Mouse (Mus musculus) kidney, postnatal 10 days (tissue): ENCODE data around the gene Nup50.
"Not testable (repeated sequence)": the region's sequence is repeated elsewhere in the genome, so short reads cannot be mapped to it uniquely, and the experiment has no call there.

Source experiments
- DNase-seq: peaks from one replicate; pipeline ENCODE4 v3.0.0; 2021; ENCODE audit warnings: mixed read lengths

The Nup50 gene

GRCm38 (mm10) chr15:84922884-84923507, at the start of gene Nup50:
Nup50 (plus strand) TSS chr15:84923411.
- DNase-seq: peak; percentile 100

- DNase-seq: no peak
These were observed 49.3 kb upstream of the Nup50 start for GRCm38 (mm10) chr15:84873867-84874266.

- DNase-seq: no peak
These were observed 46.0 kb upstream of the Nup50 start for GRCm38 (mm10) chr15:84877029-84877815.

- no peak for DNase-seq
These were observed 35.1 kb upstream of the Nup50 start for GRCm38 (mm10) chr15:84888066-84888465.

GRCm38 (mm10) chr15:84891246-84891645, 32.0 kb upstream of the Nup50 start:
- DNase-seq: no peak

GRCm38 (mm10) chr15:84891658-84892057, 31.6 kb upstream of the Nup50 start:
- DNase-seq: peak; percentile 81

- not testable (repeated sequence) for DNase-seq
These were observed 27.0 kb upstream of the Nup50 start for GRCm38 (mm10) chr15:84896216-84896615.

- DNase-seq: no peak
These were observed 26.5 kb upstream of the Nup50 start for GRCm38 (mm10) chr15:84896664-84897063.

GRCm38 (mm10) chr15:84898077-84898476, 25.1 kb upstream of the Nup50 start:
- peak; percentile 8 for DNase-seq

- DNase-seq: no peak
These were observed 19.3 kb upstream of the Nup50 start for GRCm38 (mm10) chr15:84903843-84904385.

GRCm38 (mm10) chr15:84913201-84913600, 10.0 kb upstream of the Nup50 start:
- DNase-seq: no peak

- DNase-seq: no peak
These were observed 3.3 kb upstream of the Nup50 start, which contains the start of gene Gm29666 for GRCm38 (mm10) chr15:84919938-84920337. Gm29666 (minus strand) TSS chr15:84920038.

- no peak for DNase-seq
These were observed 434 bp downstream of the Nup50 start for GRCm38 (mm10) chr15:84923508-84924181.

- DNase-seq: no peak
These were observed 1.6 kb downstream of the Nup50 start for GRCm38 (mm10) chr15:84924781-84925315.

- DNase-seq: no peak
These were observed 2.3 kb downstream of the Nup50 start for GRCm38 (mm10) chr15:84925495-84926018.

- no peak for DNase-seq
These were observed 9.1 kb downstream of the Nup50 start for GRCm38 (mm10) chr15:84932351-84932750.

GRCm38 (mm10) chr15:84934901-84935300, 11.7 kb downstream of the Nup50 start:
- no peak for DNase-seq

- peak; percentile 67 for DNase-seq
These were observed 16.9 kb downstream of the Nup50 start for GRCm38 (mm10) chr15:84940102-84940501.

- peak; percentile 61 for DNase-seq
These were observed 19.6 kb downstream of the Nup50 start for GRCm38 (mm10) chr15:84942647-84943285.

- no peak for DNase-seq
These were observed 21.1 kb downstream of the Nup50 start for GRCm38 (mm10) chr15:84944319-84944718.

GRCm38 (mm10) chr15:84948990-84949389, 25.8 kb downstream of the Nup50 start:
- no peak for DNase-seq

GRCm38 (mm10) chr15:84950053-84950452, 26.8 kb downstream of the Nup50 start:
- DNase-seq: no peak
